Mouse (Mus musculus) thymus, postnatal 4 days (tissue): ENCODE measurements around the gene Oit1.

Experiments used
- DNase-seq: peaks from one replicate; pipeline ENCODE4 v3.0.0; 2021

Gene Oit1

GRCm38 (mm10) chr14:8334511-8334910 is 44.0 kb downstream of the Oit1 start:
- no peak for DNase-seq

- DNase-seq, result no peak
These were observed 46.0 kb downstream of the Oit1 start for GRCm38 (mm10) chr14:8332314-8333252.

- no peak for DNase-seq
These were observed 47.1 kb downstream of the Oit1 start for GRCm38 (mm10) chr14:8331307-8331905.

GRCm38 (mm10) chr14:8330390-8330789 is 48.2 kb downstream of the Oit1 start:
- DNase-seq, result no peak

- no peak for DNase-seq
These were observed 49.0 kb downstream of the Oit1 start for GRCm38 (mm10) chr14:8329552-8329951.

- no peak for DNase-seq
These were observed 51.2 kb downstream of the Oit1 start for GRCm38 (mm10) chr14:8327371-8327770.

GRCm38 (mm10) chr14:8326961-8327360 is 51.6 kb downstream of the Oit1 start:
- no peak for DNase-seq

GRCm38 (mm10) chr14:8325746-8326145 is 52.8 kb downstream of the Oit1 start:
- DNase-seq, result no peak

- no peak for DNase-seq
These were observed 58.0 kb downstream of the Oit1 start for GRCm38 (mm10) chr14:8320528-8320927.

GRCm38 (mm10) chr14:8317194-8318097 is 61.1 kb downstream of the Oit1 start, which contains the start of gene Fam107a:
TSS of gene Fam107a (minus strand) at chr14:8318023.
- no peak for DNase-seq

GRCm38 (mm10) chr14:8316366-8317193 is 62.0 kb downstream of the Oit1 start:
- no peak for DNase-seq

GRCm38 (mm10) chr14:8315169-8315568 is 63.4 kb downstream of the Oit1 start:
- no peak for DNase-seq

GRCm38 (mm10) chr14:8314536-8314935 is 64.0 kb downstream of the Oit1 start:
- peak; percentile 67 for DNase-seq

- DNase-seq, result no peak
These were observed 64.7 kb downstream of the Oit1 start for GRCm38 (mm10) chr14:8313877-8314276.

- no peak for DNase-seq
These were observed 68.9 kb downstream of the Oit1 start for GRCm38 (mm10) chr14:8309621-8310141.

GRCm38 (mm10) chr14:8308650-8309049 is 69.9 kb downstream of the Oit1 start:
- DNase-seq, result no peak

- no peak for DNase-seq
These were observed 71.7 kb downstream of the Oit1 start for GRCm38 (mm10) chr14:8306884-8307283.

- DNase-seq, result no peak
These were observed 73.5 kb downstream of the Oit1 start for GRCm38 (mm10) chr14:8305014-8305413.

GRCm38 (mm10) chr14:8304082-8304481 is 74.5 kb downstream of the Oit1 start:
- no peak for DNase-seq

GRCm38 (mm10) chr14:8302687-8303086 is 75.9 kb downstream of the Oit1 start:
- DNase-seq, result no peak

GRCm38 (mm10) chr14:8300281-8300680 is 78.3 kb downstream of the Oit1 start:
- DNase-seq, result peak; percentile 80
